Mouse (Mus musculus) megakaryocyte, embryonic 14.5 days (primary cell): ENCODE results near the gene Plcd1. TPM values are rescaled to one million over a fixed set of nuclear protein-coding genes. Genes with fewer than 3 reads are reported as not detected.

Experiments
- H3K27me3 ChIP-seq: replicated peaks from 2 replicates; pipeline ENCODE3; 2012; ENCODE audit warnings: inconsistent platforms
- H3K36me3 ChIP-seq: replicated peaks from 2 replicates; pipeline ENCODE3; 2012; ENCODE audit warnings: low read length, inconsistent platforms, mixed read lengths
- H3K4me1 ChIP-seq: 2 replicates; pipeline ENCODE4 v1.6.1; 2012; ENCODE audit warnings: inconsistent platforms
- H3K4me3 ChIP-seq: replicated peaks from 2 replicates; pipeline ENCODE3; 2012; ENCODE audit warnings: moderate library complexity, mild to moderate bottlenecking, inconsistent platforms
- H3K9me3 ChIP-seq: 2 replicates; pipeline ENCODE4 v1.6.1; 2012; ENCODE audit warnings: inconsistent platforms
- FLI1 ChIP-seq: IDR thresholded peaks from 2 replicates; pipeline ENCODE4 v1.6.1; 2012; ENCODE audit warnings: low read length, inconsistent platforms, mixed read lengths
- GATA1 ChIP-seq: IDR thresholded peaks from 3 replicates; pipeline ENCODE4 v1.6.1; 2012; ENCODE audit warnings: mixed read lengths, low read length, inconsistent platforms, borderline replicate concordance
- polyA plus RNA-seq: library from polyadenylated mRNA; stranded (reverse); fragments of >175 nt; gene quantifications from 2 replicates; pipeline ENCODE4 v1.2.3, GENCODE M21; 2012; ENCODE audit warnings: low replicate concordance; ENCODE audit not compliant: insufficient read depth

Gene Plcd1
- polyA plus RNA-seq, 1 experiment, result 1.5 TPM

DNA sequence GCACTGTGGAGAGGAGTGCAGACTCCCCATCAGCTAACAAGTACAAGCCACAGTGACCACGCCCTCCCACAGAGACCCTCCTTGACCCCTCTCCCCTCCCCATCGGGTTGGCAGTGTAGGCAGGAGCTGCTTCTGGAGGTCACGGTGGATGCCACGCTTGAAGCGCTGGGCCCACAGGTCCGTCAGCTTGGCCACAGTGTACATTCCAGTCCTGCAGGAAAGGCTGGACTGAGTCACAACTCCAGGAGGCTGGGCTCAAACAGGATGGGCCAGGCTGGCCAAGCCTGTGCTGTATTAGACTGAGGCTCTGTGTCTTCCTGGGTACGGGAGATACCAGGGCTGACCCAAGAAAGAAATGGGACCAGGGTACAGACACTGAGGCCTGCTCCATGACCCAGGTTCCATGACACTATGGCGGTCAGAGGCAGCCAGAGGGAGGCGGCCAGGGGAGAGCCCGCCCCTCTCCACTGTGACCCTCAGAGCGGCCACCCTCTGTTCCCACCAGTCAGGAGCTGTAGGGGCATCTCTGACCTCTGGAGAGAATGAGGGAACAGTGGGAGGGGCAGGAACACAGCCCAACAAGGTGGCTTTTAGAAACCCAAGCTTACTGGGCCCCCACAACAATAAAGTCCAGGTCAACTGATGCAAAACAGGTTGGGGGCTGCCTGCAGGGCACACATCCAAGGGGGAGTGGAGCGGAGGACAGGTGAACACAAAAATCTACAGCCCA, 1.6 kb downstream of the Plcd1 start:
- H3K9me3 ChIP-seq, result no peaks in the 10 kb centered on the region
- H3K4me1 ChIP-seq, result peaks cover 29% of the 10 kb centered on the region
- H3K27me3 ChIP-seq, result peaks cover 93% of the 10 kb centered on the region
- no peak overlapping the region for H3K4me3 ChIP-seq
- TF ChIP-seq GATA1, result no peak
- no peak for TF ChIP-seq FLI1
- H3K36me3 ChIP-seq, result no peaks in the 10 kb centered on the region

DNA sequence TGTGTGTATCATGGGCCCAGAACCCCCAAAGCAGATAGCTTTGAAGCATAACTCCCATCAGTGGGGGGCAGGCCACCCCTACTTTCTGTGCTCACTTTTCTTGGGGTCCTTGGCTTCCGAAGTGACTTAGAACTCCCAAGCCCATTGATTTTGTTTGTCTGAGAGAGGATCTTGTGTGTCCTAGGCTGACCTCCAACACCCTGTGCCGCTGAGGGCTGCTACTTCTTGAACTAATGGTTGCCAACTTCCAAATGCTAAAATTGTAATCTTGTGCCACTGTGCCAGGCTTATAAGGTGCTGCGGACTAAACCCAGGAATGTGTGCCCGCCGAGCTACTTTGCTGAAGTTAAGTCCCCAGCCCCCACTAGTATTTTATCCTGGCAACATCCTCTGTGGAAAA, 2.8 kb downstream of the Plcd1 start:
- H3K4me3 ChIP-seq, result no peak overlapping the region
- H3K4me1 ChIP-seq, result peaks cover 29% of the 10 kb centered on the region
- H3K27me3 ChIP-seq, result peaks cover 96% of the 10 kb centered on the region
- no peak for TF ChIP-seq GATA1
- TF ChIP-seq FLI1, result no peak
- H3K36me3 ChIP-seq, result no peaks in the 10 kb centered on the region
- no peaks in the 10 kb centered on the region for H3K9me3 ChIP-seq

DNA sequence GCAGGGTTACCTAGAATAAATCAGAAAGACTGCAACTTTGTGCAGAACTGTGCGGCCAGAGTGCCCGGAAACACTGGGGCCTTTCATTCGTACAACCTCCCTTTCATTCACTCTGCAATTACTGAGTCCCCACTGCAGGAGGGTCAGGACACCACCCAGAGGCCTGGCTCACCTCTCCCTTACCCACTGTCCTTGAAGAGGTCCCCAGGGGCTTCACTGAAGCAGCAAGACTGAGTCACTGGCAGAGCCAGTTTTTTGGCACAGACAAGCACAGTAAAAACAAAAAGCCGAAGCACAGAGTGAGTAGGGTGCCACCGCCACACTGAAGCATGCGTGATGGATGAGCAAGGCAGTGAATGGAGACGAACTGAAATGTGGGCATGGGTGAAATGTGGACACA, 3.9 kb downstream of the Plcd1 start:
- TF ChIP-seq GATA1 (no peak), FLI1 (no peak)
- H3K4me1 ChIP-seq, result peaks cover 39% of the 10 kb centered on the region
- no peaks in the 10 kb centered on the region for H3K36me3 ChIP-seq
- H3K4me3 ChIP-seq, result no peak overlapping the region
- peaks cover 96% of the 10 kb centered on the region for H3K27me3 ChIP-seq
- H3K9me3 ChIP-seq, result no peaks in the 10 kb centered on the region

DNA sequence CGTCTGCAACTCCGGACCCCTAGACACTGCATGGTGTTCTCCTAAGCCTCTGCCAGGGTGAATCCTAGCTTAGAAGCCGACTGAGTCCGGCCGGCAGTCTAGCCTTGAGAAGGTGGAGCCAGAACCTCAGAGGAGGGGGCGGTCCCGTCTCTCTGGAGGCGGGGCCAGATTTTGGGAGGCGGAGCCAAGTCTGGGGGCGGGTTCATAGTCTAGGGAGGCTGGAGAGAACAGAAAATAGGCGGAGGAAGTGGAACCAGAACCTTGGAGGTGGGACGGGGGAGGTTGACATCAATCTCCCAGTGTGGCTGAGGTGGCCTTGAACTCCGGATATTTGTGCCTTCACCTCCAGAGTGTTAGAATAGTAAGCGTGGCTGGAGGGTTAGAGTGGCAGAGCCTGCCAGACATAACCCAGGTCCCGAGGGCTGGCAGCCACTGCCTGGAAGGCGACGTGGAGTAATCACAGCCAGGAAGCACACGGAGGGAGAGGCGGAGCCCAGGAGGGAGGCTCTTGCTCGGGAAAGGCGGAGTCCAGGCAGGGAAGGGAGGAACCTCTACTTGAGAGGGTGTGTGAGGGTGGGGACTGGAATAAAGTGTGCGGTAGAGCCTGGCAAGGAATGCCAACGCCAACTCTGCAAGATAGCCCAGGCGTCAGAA, 5.0 kb downstream of the Plcd1 start:
- Histone ChIP-seq H3K4me1 (peaks cover 35% of the 10 kb centered on the region), H3K36me3 (no peaks in the 10 kb centered on the region), H3K9me3 (no peaks in the 10 kb centered on the region), H3K27me3 (peaks cover 90% of the 10 kb centered on the region), H3K4me3 (peak overlapping the region; percentile 90)
- TF ChIP-seq GATA1, result no peak
- no peak for TF ChIP-seq FLI1

DNA sequence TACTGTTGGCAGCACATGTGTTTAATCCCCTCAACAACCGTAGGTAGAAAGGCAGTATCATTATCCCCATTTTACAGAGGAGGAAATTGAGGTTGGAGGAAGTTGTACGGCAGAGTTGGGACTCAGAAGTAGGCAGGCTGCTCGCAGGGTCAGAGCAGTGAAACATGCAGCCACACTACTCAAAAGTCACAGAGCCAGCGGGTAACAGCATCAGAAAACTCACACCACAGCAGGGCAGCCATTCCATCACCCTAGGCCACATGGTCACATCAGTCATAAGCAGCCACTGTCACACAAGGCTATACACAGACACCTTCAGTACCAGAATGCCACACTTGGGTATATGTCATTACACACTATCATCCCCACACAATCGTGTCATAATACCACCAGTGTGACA, 6.0 kb downstream of the Plcd1 start:
- H3K36me3 ChIP-seq, result no peaks in the 10 kb centered on the region
- no peaks in the 10 kb centered on the region for H3K9me3 ChIP-seq
- H3K4me1 ChIP-seq, result peaks cover 29% of the 10 kb centered on the region
- peaks cover 87% of the 10 kb centered on the region for H3K27me3 ChIP-seq
- H3K4me3 ChIP-seq, result no peak overlapping the region
- no peak for TF ChIP-seq FLI1

DNA sequence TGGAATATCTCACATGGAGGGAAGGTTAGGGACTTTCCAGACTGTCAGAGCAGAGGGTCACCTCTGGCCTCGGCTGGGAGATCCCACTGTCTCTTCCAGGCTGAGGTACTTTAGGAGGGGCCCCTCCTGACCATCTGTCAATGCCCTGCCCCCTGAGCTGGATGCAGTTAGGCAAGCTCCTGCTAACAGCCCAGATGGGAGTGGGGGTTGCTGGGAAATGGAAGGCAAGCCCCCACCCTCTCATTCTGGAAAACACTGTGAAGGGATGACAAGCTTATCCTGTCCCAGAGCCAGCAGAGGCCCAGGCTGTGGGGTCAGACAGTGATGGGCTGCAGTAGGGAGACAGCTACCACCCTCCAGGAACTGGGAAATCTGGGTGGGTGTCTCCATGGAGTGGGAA, 6.9 kb downstream of the Plcd1 start:
- Histone ChIP-seq H3K36me3 (no peaks in the 10 kb centered on the region), H3K9me3 (no peaks in the 10 kb centered on the region), H3K4me3 (no peak overlapping the region), H3K27me3 (peaks cover 87% of the 10 kb centered on the region), H3K4me1 (peaks cover 29% of the 10 kb centered on the region)
- no peak for TF ChIP-seq FLI1
- no peak for TF ChIP-seq GATA1

DNA sequence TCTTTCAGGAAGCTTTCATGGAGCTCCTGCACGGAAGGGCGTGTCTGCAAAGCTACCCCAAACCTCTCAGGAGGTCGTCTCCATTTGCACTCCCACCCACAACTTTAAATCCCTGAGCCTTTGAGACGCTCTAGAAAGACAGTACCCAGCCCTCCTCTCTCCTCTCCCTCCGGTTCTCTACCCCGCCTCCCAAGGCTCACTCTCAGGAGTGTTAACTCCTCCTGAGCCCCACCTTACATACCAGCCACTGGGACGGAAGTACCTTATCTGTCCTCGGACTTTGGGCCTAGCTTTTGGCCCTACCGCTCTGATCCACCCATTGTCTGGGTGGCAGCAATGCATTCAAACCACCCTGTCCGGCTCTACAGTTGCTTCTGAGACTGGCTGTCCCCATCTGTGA, 9.3 kb downstream of the Plcd1 start:
- Histone ChIP-seq H3K9me3 (no peaks in the 10 kb centered on the region), H3K4me1 (peaks cover 29% of the 10 kb centered on the region), H3K4me3 (no peak overlapping the region), H3K27me3 (peaks cover 85% of the 10 kb centered on the region), H3K36me3 (no peaks in the 10 kb centered on the region)
- TF ChIP-seq FLI1 (no peak), GATA1 (no peak)

DNA sequence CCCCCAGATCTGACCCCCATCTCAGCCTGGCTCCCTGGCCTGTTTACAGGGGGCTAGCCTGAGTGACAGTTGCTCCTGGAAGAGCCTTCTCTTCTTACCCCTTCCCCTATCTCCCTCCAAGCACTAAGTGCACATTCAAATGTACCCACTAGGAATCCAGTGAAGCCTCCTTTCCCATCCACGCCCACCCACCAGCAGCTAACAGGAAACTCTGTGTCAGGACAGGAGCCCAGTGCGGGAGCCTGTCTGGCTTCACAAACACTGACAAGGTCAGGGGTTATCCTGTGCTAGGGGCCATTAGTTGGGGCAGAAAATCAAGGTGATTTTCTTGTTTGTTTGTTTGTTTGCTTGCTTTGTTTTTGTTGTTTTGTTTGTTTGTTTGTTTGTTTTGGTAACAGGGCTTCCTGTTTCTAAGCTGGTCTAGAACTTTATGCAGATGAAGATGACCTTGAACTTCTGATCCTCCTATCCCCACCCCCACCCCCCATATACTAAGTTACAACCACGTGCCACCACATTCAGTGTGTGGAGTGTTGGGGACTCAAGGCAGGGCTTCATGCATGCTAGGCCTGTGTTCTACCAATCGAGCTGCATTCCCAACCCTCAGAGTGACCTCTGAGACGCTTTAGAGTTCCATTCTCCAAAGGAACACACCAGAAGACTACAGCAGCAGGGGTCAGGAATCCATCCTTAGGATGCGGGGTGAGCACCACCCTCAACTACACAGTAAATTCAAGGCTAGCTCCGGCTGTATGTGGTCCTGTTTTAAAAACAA, 10.5 kb downstream of the Plcd1 start:
- H3K4me3 ChIP-seq, result no peak overlapping the region
- H3K9me3 ChIP-seq, result no peaks in the 10 kb centered on the region
- peaks cover 80% of the 10 kb centered on the region for H3K27me3 ChIP-seq
- TF ChIP-seq FLI1 (no peak), GATA1 (no peak)
- peaks cover 20% of the 10 kb centered on the region for H3K4me1 ChIP-seq
- no peaks in the 10 kb centered on the region for H3K36me3 ChIP-seq

DNA sequence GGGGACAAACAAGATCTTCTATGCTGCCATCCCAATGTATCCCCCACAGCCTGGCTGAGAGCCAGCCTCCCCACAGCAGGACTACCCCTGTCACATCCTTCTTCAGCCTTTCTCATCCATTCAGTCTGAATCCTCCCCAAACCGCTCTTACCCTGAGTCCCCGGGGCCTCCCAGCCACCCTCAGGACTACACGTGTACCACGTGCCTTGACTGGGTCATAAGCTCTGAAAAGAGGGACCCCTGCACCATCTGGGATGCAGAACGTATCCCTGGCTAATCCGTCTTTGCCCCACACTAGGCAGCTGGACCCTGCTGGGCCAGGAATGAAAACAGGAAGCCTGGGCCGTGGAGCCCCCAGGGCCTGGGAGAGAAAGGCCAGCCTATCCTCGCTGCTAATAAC, 11.3 kb downstream of the Plcd1 start:
- peaks cover 12% of the 10 kb centered on the region; the same call in 1 of the 2 replicates for H3K4me1 ChIP-seq
- no peak overlapping the region for H3K4me3 ChIP-seq
- no peaks in the 10 kb centered on the region for H3K36me3 ChIP-seq
- TF ChIP-seq GATA1 (no peak), FLI1 (no peak)
- H3K27me3 ChIP-seq, result peaks cover 74% of the 10 kb centered on the region
- no peaks in the 10 kb centered on the region for H3K9me3 ChIP-seq
